Mouse (Mus musculus): ENCODE results near the gene Orc4.
A peak's percentile ranks its signal among the peaks of the same experiment; 100 is the strongest.
"Not testable (repeated sequence)": the region's sequence is repeated elsewhere in the genome, so short reads cannot be mapped to it uniquely, and the experiment has no call there.

Orc4 gene

DNA sequence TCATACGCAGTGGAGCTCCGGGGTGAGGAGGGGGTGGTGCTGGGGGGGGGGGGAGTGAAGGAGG is at the start of gene Orc4:
Gene Orc4 (minus strand): TSS at position 26 of the 64 bp plus-strand sequence.
- DNase-seq (ENCODE audit: low spot score): no peak

DNA sequence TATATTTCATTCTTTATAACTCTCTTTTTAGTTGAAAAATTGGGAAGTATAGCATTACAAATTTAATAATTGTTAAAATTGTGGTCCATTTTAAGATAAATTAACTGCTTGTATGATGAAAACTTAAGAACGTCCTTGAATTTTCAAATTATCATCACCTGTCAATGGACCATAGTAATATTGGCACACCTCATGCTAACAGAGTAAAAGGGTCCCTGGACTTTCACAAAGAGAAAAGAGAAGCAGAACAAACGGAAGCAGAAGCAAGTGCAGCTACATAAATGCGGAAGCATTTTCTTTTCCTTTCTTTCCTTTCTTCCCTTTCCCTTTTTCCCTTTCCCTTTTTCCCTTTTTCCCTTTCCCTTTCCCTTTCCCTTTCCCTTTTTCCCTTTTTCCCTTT is 40.2 kb upstream of the Orc4 start:
- DNase-seq (ENCODE audit: low spot score): no peak

GRCm38 (mm10) chr2:48978920-48979319 is 28.8 kb upstream of the Orc4 start:
- DNase-seq (ENCODE audit: low spot score): no peak

DNA sequence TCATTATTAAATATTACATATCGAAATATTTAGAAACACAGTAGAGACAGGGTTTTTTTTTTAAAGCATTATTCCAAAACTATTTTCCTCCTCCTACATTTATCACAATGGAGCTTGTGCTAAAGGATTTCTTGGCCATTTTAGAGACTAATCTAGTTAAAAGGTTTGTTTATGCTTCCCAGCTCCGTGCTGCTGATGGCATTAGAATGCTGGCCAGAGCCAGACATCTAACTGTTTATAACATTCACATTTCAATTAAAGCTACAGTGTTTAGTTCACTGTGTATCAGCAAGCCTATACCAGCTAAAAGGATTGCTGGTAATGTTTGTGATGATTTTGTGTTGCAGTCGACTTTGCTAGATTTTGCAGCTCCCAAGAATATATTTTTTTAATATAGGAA is 6.5 kb upstream of the Orc4 start:
- no peak for DNase-seq (ENCODE audit: low spot score)

GRCm38 (mm10) chr2:48950316-48950880 is 321 bp upstream of the Orc4 start:
- DNase-seq (ENCODE audit: low spot score): peak; percentile 5

DNA sequence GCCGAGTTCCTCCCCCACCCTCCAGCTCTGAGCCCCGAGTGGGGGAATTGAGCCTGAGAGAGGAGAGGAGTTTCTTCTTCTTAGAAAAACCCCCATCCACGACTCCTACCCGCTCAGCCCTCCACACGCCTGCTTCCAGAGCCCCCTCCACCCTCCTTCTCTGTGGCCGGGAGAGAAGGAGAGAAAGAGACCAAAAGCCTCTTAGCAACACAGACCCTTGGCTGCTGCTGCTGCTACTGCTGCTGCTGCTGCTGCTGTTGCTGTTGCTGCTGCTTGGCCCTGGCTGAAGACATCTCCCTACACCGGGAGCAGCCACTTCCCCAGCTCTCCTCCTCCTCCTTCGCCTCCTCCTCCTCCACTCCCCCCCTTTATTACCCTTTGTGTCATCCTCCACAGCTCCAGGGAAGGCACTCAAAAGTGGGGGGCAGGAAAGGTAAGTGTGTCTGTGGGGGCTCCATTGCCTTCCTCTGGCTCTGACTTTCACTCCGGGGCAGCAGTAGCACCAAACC is 280 bp downstream of the Orc4 start:
- peak; percentile 61 for DNase-seq (ENCODE audit: low spot score)

DNA sequence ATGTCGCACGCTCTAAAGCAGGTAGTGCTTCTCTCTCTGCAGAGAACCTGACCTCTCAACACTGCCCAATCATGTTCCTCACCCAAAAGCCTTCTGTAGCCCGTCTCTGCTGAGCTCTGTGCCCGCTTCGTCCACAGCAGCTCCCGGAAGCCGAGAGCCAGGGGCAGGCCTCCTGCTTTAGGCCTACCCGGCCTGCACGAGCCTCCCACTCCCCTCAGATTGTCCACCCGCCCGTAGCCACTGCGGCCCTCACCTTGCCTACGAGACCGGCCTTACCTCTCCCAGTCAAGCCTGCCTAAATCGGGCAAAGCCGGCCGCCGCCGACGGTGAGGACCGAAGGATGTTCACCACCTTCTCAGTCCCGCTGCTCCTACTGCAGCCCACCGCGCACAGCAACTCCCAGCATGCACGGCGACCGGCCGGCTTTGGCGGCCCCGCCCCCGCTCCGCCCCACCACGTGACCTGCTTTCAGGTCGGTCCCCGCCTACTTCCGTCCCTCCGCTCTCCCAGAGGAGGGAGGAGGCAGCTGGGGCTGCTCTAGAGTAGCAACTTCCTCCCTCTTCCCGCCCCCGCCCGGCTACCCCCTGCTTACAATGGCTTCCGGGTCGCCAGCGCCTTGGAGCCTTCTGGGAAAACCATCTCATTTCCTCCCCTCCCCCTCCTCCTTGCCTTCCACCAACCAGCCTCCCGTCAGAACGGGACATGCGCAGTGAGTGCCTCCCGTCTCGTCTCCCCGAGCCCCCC is 1.1 kb downstream of the Orc4 start, which contains the start of gene Mbd5:
Gene Mbd5 (plus strand): TSS at position 668 of the 744 bp plus-strand sequence.
- peak; percentile 96 for DNase-seq (ENCODE audit: low spot score)

DNA sequence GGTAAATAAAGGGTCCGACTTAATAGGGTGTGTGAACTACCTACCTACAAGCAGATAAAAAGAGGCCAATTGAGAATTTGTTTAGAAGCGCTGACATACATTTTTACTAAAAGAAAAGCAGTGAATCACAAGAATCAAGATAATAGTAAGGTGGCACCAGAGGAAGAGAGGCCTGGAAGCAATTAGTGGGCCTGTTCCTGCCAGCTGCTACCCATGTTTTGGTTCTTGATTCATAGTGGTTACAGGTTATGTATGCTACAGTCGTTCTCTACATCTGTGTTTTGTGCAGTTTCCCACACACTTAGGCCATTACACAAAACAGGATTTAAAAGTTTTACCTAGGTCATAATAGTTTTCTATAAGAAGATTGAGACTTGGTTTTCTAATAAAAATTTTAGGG is 2.3 kb downstream of the Orc4 start:
- DNase-seq (ENCODE audit: low spot score): no peak

DNA sequence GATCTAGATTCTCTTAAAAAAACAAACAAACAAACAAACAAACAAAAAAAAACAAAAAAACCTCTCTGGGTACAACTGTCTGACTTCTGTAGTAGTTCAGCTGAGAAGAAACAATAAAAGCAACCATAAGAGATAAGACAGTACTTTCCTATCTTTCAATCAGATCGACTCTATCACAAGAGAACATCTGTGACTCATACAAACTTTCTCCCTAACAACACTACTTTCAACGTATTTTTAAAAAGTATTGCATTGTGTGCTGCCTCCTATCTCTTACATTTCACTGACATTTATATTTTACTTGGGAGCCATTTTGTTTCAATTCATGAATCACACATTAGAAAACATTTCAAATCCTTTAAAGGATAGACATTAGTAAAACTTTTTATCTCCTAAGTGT is 15.0 kb downstream of the Orc4 start:
- DNase-seq (ENCODE audit: low spot score): no peak

GRCm38 (mm10) chr2:48915832-48916231 is 34.2 kb downstream of the Orc4 start:
- no peak for DNase-seq (ENCODE audit: low spot score)

GRCm38 (mm10) chr2:48914185-48914584 is 35.9 kb downstream of the Orc4 start:
- no peak for DNase-seq (ENCODE audit: low spot score)

DNA sequence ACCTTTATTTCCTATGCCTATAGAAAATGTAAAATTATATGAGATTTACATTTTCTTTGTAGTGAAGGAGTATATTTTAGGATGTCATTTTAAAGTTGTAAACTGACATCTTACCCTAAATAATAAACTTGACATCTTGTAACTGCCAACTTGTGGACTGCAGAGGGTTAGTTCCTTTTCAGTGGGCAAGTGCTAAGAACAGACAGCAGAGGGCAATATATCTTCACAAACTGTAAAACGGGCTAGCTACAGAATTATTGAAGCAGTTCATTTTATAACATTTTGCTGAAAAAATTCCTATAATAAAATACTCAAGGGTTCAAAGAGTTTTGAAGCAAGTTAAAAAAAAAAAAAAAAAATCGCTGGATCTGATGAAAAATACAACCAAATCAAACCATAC is 41.2 kb downstream of the Orc4 start:
- peak; percentile 34 for DNase-seq (ENCODE audit: low spot score)

- DNase-seq (ENCODE audit: low spot score): no peak
Measured at GRCm38 (mm10) chr2:48895186-48895585, 54.9 kb downstream of the Orc4 start.

GRCm38 (mm10) chr2:48885945-48886344 is 64.1 kb downstream of the Orc4 start:
- peak; percentile 77 for DNase-seq (ENCODE audit: low spot score)

GRCm38 (mm10) chr2:48868199-48868913 is 81.7 kb downstream of the Orc4 start:
- DNase-seq (ENCODE audit: low spot score): no peak

DNA sequence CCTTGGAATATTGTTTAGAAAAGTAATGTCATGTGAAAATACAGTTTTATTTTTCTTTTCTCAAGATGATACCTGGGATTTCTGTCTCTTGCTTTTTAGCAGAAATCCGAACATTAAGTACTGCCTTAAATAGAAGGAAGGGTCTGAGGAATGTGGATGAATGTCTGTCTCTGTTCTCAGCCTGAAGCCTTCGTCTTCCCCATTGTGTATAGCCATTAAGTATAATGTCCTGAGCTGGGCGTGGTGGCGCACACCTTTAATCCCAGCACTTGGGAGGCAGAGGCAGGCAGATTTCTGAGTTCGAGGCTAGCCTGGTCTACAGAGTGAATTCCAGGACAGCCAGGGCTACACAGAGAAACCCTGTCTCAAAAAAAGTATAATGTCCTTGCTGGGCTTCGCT is 84.5 kb downstream of the Orc4 start:
- not testable (repeated sequence) for DNase-seq (ENCODE audit: low spot score)
